Mouse (Mus musculus): ENCODE results near the gene A530016L24Rik. TPM values are rescaled to one million over a fixed set of nuclear protein-coding genes. Genes with fewer than 3 reads are reported as not detected.

The A530016L24Rik gene
- total RNA-seq (2015), result not detected in 2 replicates
- not detected in 2 replicates for total RNA-seq (2017)

DNA sequence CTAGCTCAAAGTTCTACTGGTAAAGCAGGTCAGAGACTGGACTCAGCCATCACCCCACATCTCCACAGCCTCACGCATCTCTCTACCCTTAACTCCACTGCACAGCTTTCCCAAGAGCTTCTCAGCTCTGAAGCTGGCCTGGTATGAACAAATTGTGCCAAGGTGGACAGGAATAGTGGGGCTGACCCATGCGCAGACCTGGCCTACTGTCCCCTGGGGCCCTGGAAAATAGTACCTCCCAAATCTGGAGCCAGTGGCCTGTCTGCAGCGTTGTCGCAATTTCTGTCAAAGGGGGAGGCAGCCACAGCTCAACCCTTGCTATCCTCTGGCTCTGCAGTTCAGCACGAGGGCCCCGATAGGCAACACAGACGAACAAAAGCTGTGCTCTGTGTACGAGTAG is at the start of gene A530016L24Rik:
TSS of gene A530016L24Rik (plus strand) at position 315 of the 400 bp plus-strand sequence.
- no peak for ATAC-seq (replicated peaks; ENCODE audit: poor library complexity)

DNA sequence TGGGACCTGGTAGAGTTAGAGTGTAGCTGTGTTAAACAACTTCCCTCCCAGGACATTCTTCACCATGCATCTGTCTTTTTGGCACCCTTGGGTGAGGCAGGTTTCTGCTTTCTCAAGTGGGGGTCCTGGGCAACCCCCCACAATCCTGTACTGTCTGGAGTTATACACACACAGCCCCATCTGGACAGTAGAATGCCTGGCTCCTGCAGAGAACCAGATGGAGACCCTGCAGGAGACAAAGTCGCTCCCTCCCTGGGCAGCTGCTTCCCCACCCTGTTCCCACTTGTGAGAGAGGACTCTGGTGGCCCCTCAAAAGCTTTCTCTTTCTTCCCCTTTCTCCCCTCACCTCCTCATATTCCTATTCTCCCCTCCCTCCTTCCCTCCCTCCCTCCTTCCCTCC is 49.3 kb upstream of the A530016L24Rik start:
- no peak for ATAC-seq (replicated peaks; ENCODE audit: poor library complexity)

DNA sequence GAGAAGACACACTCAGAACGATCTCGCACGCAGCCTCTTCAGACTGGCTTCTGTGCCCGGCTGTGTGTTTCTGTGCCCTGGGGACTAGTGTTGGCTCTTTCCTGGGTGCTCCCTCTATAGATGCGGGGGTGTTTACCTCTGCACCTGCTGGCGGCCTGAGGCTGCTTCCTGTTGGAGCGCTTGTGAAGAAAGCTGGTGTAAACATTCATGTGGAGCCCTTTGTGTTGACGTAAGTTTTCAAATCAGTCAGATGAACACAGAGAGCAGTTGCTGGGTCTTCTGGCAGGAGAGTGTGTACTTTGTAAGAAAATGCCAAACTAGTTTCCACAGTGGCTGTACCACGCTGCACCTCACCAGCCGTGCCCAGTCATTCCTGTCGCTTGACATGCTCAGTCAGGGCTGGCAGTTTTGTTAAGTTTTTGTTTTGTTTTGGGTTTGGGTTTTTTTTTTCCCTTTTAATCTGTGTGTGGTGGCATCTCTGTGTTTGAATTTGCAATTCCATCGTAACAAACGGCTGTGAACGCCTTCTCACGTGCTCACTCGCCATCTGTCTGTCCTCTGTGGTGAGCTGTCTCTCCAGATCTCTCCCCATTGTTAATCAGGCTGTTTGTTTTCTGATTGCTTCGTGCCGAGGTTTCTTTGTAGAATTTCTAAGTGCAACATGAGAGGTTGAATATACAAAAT is 40.0 kb upstream of the A530016L24Rik start:
- ATAC-seq (replicated peaks; ENCODE audit: poor library complexity), result no peak

DNA sequence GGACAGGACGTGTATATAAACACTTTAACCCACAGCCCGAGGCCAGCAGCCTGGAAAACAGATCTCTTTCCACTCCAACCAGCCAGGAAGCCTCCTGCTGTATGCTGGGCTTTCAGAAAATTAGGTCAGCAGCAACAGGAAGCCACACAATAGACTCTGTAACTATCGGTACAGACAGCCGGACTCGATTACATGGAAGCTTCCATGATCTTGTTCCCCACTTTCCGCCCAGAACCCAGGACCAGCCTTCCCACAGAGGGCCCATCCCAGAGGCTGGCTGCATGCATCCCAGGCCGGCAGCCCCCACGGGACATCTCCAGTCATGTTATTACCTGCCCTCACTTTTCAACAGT is 39.4 kb upstream of the A530016L24Rik start:
- no peak for ATAC-seq (replicated peaks; ENCODE audit: poor library complexity)

DNA sequence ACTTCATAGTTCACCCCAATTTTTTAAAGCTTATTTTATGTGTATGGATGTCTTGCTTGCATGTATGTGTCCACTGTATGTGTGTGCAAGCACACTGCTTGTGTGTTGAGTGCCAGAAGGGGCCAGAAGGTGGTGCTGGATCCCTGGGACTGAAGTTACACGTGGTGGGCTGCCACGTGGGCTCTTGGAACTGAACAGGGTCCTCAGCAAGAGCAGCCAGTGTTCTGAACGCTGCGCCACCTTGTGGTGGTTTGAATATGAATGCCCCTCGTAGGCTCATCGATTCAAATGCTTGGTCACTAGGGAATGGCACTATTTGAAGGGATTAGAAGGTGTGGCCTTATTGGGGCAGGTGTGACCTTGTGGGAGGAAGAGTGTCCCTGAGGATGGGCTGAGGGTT is 38.4 kb upstream of the A530016L24Rik start:
- ATAC-seq (replicated peaks; ENCODE audit: poor library complexity), result peak; percentile 37; the same call in 1 of the 2 replicates

DNA sequence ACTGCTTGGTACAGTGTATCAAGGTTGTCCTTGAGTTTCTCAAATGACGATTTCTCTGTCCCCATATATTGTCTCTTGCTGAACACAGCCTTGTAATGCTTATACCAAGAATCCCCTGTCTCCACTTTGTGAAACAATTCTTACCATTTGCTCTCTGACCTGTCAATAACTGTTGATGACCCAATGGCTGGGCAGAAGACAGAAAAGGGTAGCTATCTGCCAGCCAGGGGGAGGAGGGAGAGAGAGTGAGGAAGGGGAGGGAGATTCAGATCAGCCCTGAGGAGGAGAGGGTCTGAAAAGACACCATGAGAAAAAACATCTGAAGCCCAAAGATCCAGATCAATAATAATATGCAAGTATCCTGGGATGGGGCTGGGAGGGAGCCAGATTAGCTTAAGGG is 37.9 kb upstream of the A530016L24Rik start:
- ATAC-seq (replicated peaks; ENCODE audit: poor library complexity), result no peak

DNA sequence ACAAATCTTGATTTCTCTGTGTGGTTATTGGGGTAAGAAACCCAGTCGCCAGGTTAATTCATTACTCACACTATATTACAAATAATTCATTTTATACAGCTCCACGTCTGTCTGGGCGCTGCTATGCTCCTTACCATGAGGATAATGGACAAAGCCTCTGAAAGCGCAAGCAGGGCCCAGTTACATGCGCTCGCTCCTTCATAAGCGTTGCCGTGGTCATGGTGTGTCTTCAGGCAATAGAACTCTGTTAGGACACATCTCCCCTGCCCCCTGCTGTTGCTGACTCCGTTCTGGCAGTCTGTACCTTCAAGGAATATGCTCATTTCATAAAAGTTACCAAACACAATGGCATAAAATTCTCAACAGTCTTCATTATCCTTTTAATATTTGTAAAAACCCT is 37.4 kb upstream of the A530016L24Rik start:
- ATAC-seq (replicated peaks; ENCODE audit: poor library complexity), result no peak

DNA sequence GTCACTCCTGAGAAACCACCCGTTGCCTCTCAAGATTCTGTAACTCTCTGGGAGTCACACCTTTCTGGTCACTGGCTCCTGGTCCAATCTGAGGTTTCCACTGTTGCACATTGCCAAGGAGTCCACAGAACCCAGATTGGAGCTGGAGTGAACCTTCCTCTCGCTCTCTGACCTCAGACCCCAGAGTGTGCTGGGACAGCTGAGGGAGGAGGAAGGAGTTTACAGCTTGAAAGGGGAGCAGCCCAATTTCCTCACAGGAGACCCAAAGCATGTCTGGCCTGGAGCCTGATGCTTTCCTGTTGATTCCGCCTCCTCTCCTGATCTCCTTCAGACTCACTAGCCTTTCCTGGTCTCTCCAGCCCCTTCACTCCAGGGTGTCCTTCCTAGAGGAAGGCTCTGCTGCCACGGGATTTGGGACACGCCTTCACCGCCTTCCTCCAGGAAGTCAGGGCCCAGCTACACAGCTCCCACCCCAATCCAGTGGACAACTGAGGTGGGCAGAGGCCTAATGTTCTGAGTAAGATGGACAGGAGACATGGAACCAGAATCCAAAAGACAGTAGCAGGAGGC is 33.0 kb upstream of the A530016L24Rik start:
- no peak for ATAC-seq (replicated peaks; ENCODE audit: poor library complexity)

DNA sequence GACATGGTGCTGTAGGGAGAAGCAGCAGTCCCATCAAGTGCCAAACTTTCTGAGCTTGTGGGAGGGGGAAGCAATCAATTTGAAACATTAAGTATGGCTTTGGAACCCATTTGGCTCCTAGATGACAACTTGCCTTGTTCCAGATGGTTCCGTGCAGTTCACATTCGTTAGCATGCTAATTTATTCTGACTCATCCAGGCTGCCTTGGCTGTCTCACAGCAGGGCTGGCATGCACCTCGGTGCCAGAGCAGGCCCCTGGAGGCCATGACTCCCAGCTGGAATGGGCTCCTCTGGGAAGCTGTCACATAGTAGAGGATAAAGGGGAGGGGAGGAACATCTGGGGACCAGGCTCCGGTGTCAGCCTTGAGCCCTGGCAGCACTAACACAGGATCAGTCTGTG is 31.4 kb upstream of the A530016L24Rik start:
- no peak for ATAC-seq (replicated peaks; ENCODE audit: poor library complexity)

DNA sequence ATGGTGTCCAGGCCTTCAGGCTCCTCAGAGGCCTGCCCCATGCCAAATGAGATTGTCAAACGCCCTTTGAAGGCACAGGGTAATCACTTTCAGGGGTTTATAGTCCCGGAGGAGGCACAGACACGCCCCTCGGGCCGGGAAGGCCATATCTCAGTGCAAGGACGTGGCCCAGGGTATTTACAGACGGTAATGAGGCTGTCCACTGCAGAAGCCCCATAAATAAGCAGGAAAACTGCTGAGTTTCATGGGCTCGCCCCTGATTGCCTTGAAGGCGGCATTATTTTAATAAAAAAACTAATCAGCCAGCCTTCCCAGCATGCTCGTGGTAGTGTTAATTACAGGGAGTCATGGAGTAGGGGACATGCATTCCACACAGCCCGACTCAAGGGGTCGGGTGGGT is 26.8 kb upstream of the A530016L24Rik start:
- ATAC-seq (replicated peaks; ENCODE audit: poor library complexity), result no peak

DNA sequence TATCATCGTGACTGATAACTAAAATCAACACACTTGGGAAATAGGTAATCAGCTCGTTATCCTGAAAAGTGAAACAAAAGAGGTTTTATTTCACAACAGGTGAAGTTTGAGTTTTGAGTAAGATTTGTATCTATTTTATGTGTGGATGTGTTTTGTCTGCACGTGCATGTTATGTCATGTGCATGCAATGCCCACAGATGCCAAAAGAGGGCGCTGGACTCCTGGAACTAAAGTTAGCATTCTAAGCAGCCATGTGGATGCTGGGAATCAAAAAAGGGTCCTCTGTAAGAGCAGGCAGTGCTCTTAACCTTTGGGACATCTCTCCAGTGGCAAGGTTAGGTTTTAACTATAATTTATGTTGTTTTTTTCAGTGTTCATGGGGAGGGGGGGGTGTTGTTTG is 26.0 kb upstream of the A530016L24Rik start:
- no peak for ATAC-seq (replicated peaks; ENCODE audit: poor library complexity)

DNA sequence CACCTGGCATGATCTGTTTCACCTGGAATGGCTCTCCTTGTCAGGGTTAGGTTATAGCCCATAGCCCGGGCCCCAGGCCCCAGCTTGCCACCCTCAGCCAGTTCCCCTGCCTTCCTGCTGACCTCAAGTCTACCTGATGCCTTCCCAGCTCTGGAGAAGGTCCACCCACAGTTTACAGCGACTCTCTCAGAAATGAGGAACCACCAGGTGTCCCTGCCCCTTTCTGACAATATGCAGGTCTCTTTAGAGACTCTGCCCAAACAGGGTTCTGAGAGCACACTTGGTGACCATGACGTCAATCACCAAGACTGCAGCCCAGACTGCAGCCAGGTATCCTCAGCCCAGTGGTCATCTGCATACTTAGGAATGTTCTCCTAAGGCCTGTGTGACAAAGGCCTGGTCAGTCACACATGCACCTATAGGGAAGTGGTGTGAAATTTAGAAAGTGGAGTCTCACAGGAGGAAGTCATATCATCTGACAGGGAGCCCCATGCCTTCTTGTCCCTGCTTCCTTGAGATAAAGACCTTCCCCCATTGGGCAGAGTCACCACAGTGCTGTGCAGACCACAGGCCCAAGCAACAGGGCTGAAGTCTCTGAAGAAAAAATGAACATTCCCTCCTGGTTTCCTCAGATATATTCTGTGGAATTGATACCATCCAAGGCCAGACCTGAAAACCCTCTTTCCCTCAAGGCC is 25.4 kb upstream of the A530016L24Rik start:
- peak; percentile 75 for ATAC-seq (replicated peaks; ENCODE audit: poor library complexity)

DNA sequence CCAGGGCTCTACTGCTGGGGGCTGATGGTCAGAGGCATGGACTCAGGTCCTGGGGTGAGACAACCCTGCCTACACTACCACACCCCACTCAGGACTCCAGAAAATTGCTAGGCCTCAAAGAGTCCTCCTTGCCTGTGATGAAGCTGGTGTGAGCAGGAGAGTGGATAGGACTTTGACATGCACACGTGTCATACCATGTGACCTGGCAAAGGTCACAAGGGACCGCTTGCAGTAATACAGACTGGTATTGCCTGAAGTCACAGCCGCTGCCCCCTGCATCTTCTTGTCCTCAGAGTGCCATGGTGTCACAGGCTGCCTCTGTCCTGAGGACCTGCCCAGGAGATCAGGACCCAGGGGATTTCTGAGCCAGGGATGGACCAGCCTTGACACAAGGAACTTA is 24.7 kb upstream of the A530016L24Rik start:
- no peak for ATAC-seq (replicated peaks; ENCODE audit: poor library complexity)

DNA sequence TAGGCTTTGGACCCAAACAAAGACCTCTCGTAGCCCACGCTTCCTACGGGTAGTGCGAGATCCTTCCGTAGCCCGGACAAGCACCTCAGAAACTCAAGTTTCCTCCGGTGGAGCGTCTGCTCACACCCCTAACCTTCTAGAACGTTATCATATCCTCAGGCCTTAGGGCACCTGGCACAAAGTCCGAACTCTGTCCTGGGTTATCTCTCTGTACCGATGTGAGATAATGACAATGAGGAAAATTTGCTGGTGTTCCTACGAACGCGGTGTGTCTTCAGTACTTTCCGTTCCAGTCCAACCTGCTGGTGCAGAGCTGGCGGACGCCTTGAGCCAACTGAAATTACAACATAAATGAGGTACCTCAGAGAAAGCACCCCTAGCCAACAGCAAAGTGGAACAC is 23.3 kb upstream of the A530016L24Rik start:
- no peak for ATAC-seq (replicated peaks; ENCODE audit: poor library complexity)

DNA sequence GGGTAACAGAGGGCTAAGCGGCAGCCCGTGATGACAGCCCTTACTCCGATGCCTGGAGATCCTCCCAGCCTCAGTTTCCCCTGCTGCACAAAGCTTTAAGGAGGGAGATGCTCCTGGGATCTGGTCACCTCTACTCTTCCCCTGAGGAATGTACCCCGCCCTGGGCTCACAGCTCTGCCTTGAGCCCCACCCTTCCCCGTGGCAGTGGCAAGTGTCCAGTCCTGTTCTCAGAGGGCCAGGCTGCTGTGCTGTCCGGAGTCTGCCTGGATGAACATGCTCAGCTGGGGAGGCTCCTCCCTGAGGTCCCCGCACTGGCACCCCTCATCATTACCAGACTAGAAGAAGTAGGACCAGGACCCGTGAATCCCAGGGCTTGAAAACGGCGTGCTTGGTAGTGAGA is 21.9 kb upstream of the A530016L24Rik start:
- ATAC-seq (replicated peaks; ENCODE audit: poor library complexity), result no peak

DNA sequence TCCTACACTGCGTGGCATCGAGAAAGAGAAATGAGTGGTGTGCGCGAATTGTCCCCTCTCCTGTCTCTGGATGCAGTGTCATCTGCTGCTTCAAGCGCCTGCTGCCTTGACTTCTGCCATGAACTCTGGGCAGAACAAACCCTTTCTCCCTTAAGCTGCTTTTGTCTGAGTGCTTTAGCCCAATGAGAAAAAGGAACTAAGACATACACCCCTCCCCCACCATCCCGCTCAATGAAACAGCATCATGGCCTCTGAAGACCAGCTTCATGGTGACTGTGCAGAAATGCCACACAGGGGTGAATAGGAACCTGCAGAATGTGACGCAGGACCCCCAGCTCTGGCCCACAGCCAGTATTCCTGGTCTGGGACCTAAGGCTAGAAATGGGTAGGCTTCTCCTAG is 19.9 kb upstream of the A530016L24Rik start:
- ATAC-seq (replicated peaks; ENCODE audit: poor library complexity), result 0 out of 2 replicates have a peak, but pooled peaks have one; percentile 21

DNA sequence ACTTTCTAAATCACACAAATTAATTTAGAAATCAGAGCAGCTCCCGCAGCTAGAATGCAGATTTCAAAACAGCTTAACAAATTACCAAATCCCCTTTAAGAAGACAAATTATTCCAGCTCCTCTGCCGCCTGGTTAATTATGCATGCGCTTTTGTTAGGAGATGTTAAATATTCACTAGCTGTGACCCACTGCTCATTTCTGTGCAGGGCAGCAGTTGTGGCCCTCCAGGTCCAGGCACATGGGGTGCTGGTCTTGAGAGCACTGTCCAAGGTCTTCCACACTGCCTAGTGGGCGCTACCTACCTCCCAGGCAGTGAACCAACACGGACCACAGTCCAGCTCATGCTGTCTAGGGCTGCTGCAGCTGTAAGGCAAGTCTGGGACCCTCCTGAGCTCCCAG is 19.0 kb upstream of the A530016L24Rik start:
- no peak for ATAC-seq (replicated peaks; ENCODE audit: poor library complexity)

DNA sequence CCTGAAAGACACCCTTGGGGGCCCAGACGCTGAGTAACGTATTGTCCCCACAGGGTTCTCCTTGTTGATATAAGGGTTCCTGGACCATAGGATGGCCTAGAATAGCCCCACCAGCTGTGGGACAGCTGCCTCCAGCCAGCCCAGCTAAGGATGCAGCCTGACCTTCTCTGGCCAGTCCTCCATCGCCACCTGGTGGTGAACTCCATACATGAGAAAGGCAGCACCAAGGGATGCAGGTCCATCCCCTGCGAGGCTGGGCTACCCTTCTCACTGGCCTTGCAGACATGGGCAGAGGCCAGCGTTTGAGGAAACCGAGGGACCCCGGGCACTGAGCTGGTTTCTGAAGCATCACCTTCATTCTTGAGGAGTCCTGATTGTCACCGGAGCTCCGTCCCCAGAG is 15.5 kb upstream of the A530016L24Rik start:
- ATAC-seq (replicated peaks; ENCODE audit: poor library complexity), result peak; percentile 90

DNA sequence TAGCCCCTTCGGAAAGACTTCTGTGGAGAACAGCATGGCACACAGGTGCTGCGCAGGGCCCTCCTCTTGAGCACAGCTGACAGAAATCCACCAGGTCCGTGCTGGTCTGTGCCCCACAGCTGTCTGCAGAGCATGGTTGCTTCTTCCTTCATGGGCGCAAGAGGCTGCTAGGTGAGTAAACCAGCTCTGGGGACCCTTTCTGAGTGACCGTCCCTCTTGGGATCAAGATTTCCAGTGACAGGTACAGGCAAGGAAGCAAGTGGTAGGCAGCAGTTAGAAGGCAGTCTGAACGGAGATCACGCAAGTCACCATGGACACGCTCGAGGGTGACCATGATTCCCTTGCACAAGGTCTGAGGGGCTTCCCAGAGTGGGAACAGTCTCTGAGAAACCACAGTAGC is 287 bp downstream of the A530016L24Rik start:
- ATAC-seq (replicated peaks; ENCODE audit: poor library complexity), result no peak

DNA sequence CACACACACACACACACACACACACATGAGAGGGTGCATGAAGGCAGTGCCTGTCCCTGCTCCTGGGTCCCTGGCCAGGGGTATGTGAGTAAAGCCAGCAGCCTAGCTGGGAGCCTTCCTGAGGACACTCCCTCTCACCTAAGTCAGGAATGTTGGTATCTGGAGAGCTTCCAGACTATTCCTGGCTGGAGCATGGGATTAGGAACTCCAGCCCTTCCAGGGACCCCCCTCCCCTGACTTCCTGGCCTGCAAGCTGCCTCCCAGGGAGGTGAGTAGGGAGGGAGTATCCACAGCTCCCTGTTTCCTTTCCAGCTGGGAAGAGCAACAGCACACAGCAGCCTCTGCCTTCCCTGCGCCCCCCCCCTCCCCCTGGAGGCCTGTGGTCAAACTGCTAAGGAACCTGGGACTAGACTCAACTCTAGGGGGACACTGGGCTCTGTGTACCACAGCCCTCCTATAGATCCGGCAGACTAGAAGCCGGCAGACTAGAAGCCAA is 1.2 kb downstream of the A530016L24Rik start:
- no peak for ATAC-seq (replicated peaks; ENCODE audit: poor library complexity)

DNA sequence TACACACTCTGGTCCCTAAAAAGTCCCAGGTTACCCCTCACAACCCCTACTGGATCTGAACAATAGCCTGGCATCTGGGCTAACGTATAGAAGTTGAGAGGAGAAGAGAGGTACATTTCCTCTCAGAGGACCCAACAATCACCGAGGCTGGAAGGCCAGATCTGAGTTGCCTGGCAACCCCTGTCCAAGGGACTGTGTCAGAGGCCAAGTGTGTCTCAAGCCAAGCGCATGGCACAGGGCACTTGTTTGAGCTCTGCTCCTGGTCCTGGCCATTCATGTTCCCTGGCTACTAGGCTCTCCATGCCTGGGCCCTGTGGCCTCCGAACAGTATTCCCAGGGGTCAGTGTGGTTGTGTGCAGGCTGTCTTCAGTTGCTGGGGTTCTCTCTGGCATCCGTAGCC is 6.9 kb downstream of the A530016L24Rik start:
- ATAC-seq (replicated peaks; ENCODE audit: poor library complexity), result no peak

DNA sequence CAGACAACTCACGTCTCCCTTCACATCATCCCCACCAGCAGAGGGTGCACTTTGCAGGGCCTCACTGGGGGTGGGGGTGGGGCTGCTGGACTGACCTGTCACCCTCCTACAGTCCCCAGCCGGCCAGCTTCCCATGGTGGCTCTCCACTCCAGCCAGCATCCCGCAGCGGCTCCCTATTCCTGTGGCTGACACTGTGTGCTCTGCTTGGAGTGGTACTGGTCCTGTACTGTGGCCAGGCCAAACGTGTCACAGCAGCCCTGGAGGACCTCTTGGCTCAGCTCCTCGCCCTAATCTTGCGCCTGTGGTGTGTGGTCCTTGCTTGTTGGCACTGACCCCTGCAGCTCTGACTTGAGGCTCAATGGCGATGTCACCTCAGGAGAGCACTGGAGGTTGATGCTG is 8.5 kb downstream of the A530016L24Rik start:
- ATAC-seq (replicated peaks; ENCODE audit: poor library complexity), result no peak
